Mouse (Mus musculus) liver, adult 2 months (tissue): ENCODE data around the gene Adad2.

Experiments used
- CTCF ChIP-seq: fragments of 200-500 bp; IDR thresholded peaks from 2 replicates; pipeline ENCODE4 v1.5.1; 2011; ENCODE audit warnings: low read depth, low read length, control low read depth
- POLR2A ChIP-seq: fragments of 200-500 bp; IDR thresholded peaks from 2 replicates; pipeline ENCODE4 v1.6.1; 2011; ENCODE audit warnings: low read length, control low read depth; ENCODE audit not compliant: insufficient read depth; ENCODE audit errors: extremely low read depth

- TF ChIP-seq CTCF (no peak), POLR2A (no peak)
These were observed 10.5 kb downstream of the Adad2 start for GRCm38 (mm10) chr8:119623061-119623460.
